Mouse (Mus musculus) liver, adult (tissue): ENCODE measurements around the gene Zfp709.

Source experiments
- GATA4 ChIP-seq: IDR thresholded peaks from 2 replicates; pipeline ENCODE4 v1.6.1; 2014; ENCODE audit warnings: mild to moderate bottlenecking, low read length; ENCODE audit not compliant: insufficient replicate concordance

Zfp709 gene

GRCm38 (mm10) chr8:71881618-71882274, at the start of gene Zfp709:
TSS of gene Zfp709 (plus strand) at chr8:71882019.
- no peak for TF ChIP-seq GATA4

DNA sequence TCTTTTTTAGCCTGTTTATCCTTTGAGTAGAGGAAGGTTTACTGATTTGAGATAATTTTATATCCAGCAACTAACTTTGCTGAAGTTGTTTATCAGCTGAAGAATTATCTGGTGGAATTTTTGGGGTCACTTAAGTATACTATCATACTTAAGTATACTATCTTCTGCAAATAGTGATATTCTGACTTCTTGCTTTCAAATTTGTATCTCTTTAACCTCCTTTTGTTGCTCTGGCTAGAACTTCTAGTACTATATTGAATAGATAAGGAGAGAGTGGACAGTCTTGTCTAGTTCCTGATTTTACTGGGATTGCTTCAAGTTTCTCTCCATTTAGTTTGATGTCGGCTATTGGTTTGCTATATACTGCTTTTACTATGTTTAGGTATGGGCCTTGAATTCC, 25.0 kb downstream of the Zfp709 start:
- no peak for TF ChIP-seq GATA4

GRCm38 (mm10) chr8:71907798-71908257, 26.0 kb downstream of the Zfp709 start:
- no peak for TF ChIP-seq GATA4

DNA sequence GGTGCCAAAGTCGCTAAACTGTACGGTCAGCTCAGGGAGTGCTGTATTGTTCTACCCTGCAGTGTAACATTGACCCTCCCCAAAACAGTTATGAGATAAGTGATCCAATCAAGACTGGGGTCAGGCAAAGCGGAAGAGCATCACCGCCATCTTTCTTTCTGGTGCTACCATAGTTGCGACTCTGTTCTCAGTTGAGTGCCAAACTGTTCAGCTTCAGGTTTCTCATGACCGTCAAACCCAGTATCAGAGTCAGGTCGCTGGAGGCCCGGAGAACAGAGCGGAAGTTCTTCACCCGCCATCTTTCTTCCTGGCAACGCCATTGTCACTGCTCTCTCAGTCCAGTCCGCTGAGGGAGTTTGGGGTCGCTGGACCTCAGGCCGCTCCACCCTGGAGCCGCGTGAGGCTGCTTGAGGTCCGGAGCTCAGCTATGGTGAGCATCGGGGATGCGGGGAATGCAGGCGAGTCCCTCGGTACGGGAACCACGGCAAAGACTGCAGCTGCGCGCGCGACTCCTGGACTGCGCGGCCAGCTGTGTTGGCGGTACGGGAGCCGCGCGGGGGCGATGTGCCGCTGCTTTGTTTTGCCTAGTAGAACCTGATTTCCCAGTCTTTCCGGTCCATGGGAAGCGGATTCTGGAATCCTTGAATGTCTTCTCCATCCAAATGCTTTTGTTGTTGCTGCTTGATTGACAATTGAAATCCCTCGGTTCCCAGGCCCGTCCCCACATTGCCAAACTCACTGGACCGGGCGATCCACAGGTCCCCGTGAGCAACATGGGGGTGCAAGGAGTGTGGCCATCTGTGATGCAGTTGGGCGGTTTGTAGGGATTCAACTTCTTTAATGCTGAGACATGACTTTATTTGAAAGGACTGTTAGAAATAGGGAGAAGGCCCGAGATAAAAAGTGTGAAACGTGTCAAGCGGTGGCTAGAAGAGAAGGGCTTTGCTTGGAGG, 26.8 kb downstream of the Zfp709 start, which contains the start of the genes Zfp882 and Zfp617:
Gene Zfp882 (plus strand): TSS at position 300 of the 953 bp plus-strand sequence.
Gene Zfp617 (plus strand): TSS at position 327 of the 953 bp plus-strand sequence.
- peak; percentile 44; the same call in 1 of the 2 replicates for TF ChIP-seq GATA4

- no peak for TF ChIP-seq GATA4
Measured at GRCm38 (mm10) chr8:71912286-71912685, 30.5 kb downstream of the Zfp709 start.

DNA sequence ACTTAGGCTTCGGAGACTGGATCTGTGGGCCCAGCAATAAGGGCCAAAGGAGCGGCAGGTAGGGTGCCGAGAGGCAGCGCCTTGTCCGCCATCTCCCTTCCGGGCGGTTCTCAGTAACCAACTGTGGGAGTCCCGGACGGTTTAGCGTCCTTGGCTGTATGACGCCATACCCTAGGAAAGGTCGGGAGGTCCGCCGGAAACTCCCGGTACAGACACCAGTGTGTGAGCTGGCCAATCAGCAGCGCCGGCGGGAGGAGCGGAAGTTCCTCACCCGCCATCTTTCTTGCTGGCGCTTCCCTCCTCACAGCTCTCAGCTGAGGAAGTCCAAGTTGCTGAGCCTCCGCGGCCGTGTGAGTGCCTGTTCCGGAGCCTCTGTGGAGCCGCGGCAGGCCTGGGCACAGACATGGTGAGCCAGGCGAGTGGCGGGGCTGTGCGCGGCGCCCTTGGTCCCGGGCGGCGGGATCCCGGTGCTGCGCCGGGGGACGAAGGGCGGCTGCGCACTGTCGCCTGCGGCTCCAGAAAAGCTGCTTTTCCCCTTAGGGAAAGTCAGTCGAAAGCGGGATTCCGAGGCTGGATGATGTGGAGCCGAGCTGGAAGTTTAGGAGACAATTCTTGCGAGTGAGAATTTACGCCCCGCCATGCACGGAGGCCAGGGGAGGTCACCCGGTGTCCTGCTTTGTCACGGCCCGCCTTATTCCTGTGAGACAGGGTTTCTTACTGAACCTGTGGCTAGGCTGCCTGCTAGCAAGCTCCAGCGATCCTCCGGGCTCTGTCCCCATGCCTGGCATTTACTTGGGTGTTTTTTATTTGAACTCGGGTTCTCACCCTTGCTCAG, 41.0 kb downstream of the Zfp709 start:
- no peak for TF ChIP-seq GATA4

DNA sequence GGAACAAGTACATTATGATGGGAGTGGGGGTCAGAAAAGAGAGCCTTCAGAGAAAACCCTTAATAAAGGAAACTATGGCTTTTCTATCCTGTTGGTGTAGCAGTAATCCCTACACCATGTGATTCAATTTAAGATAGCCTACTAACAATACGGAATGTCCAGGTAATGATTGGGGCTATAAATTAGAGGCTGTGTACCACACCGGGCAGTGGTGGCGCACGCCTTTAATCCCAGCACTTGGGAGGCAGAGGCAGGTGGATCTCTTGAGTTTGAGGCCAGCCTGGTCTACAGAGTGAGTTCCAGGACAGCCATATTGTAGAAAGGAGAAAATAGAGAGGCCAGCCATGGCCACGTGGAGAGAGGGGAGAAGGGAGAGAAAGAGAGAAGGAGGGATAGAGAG, 44.0 kb downstream of the Zfp709 start:
- TF ChIP-seq GATA4 = no peak

DNA sequence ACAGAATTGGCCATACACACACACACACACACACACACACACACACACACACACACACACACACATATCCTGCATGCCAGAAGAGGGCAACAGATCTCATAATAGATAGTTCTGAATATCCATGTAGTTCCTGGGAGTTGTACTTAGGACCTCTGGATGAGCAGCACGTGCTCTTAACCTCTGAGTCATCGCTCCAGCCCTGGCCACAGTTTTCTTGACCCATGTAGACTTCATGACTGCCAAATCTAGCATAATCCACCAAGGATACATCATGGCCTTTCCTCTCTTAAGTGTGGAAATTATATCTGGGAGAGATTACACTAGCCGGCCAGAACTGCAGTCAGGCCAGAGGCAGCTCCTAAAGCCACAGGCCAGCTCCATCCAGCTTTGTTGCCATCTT, 44.7 kb downstream of the Zfp709 start:
- TF ChIP-seq GATA4 = no peak

GRCm38 (mm10) chr8:71927779-71928178, 46.0 kb downstream of the Zfp709 start:
- no peak for TF ChIP-seq GATA4

DNA sequence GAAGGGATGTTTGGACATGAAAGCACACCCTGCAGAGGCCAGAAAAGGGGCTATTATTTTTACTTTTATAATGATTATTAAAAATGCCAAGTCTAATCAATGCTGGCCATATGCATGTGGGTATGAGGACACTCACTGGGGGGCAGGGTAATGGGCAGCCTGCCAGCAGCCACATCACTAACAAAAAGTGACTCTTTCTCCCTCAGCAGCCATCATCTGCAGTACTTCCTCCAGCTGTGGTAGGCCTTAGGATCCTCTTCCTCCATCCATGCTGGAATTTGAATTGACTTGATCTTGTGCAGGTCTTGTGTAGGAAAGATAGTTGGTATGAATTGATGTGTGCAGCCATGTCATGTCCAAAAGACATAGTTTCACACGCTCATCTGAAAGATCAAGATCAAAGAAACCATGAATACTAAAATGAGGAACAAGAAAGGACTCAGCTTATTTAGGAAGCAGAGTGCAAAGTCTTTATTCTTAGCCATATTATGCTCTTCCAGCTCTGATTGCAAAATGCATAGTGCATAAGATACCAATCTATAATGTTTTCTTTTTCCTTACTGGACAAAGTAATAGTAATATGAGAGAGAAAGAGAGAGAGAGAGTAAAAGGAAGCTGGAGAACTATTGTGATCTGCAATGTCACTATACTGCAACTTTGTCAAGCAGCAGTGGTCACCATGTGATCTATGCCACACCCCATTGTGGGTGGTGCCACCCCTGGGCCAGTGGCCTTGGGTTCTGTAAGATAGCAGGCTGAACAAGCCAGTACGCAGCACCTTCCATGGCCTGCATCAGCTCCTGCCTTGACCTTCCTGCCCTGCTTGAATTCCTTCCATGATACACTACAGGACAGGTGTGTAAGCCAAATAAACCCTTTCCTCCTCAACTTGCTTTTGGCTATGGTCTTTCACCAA, 58.7 kb downstream of the Zfp709 start:
- TF ChIP-seq GATA4 = no peak

DNA sequence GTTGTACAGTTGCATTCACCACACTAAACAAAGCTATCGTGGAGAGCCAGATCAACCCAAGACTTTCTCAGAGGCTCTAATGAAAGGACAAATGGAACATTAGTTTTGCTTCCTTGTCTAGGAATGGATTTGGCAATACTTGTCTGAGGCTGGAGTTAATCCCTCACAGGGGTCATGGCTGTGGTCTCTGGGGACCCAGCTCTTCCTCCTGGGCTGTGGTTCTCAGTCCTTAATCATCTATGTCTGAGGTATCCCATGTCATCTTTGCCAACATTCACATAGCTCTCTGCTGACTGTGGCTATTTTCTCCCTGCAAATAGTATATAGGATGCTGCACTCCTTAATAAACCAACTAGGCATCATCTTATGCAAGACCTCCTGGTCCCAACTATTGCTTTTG, 60.0 kb downstream of the Zfp709 start:
- no peak for TF ChIP-seq GATA4
